Mouse (Mus musculus) lung, postnatal 25 days (tissue): ENCODE results near the gene Mnd1.

Experiments
- DNase-seq: peaks from one replicate; pipeline ENCODE4 v3.0.0; 2022; ENCODE audit warnings: low spot score

Mnd1 gene

GRCm38 (mm10) chr3:84090982-84091381, 64.6 kb downstream of the Mnd1 start:
- DNase-seq, result peak; percentile 36

GRCm38 (mm10) chr3:84086921-84087320, 68.7 kb downstream of the Mnd1 start:
- no peak for DNase-seq

- no peak for DNase-seq
Measured at GRCm38 (mm10) chr3:84086337-84086736, 69.2 kb downstream of the Mnd1 start.

GRCm38 (mm10) chr3:84085429-84085828, 70.2 kb downstream of the Mnd1 start:
- no peak for DNase-seq

- DNase-seq, result no peak
Measured at GRCm38 (mm10) chr3:84081208-84081722, 74.3 kb downstream of the Mnd1 start.

- no peak for DNase-seq
Measured at GRCm38 (mm10) chr3:84080074-84080473, 75.5 kb downstream of the Mnd1 start.

- no peak for DNase-seq
Measured at GRCm38 (mm10) chr3:84077505-84077904, 78.1 kb downstream of the Mnd1 start.

- DNase-seq, result no peak
Measured at GRCm38 (mm10) chr3:84076543-84077332, 78.8 kb downstream of the Mnd1 start.

GRCm38 (mm10) chr3:84075516-84075915, 80.1 kb downstream of the Mnd1 start:
- DNase-seq, result peak; percentile 20

- no peak for DNase-seq
Measured at GRCm38 (mm10) chr3:84074777-84075176, 80.8 kb downstream of the Mnd1 start.

GRCm38 (mm10) chr3:84071641-84072040, 83.9 kb downstream of the Mnd1 start:
- DNase-seq, result no peak

GRCm38 (mm10) chr3:84070811-84071210, 84.8 kb downstream of the Mnd1 start:
- DNase-seq, result no peak

- DNase-seq, result peak; percentile 32
Measured at GRCm38 (mm10) chr3:84068831-84069709, 86.5 kb downstream of the Mnd1 start.

- DNase-seq, result no peak
Measured at GRCm38 (mm10) chr3:84065825-84066224, 89.8 kb downstream of the Mnd1 start.

- DNase-seq, result no peak
Measured at GRCm38 (mm10) chr3:84063369-84063914, 92.1 kb downstream of the Mnd1 start.

- no peak for DNase-seq
Measured at GRCm38 (mm10) chr3:84061523-84062453, 93.8 kb downstream of the Mnd1 start.

- no peak for DNase-seq
Measured at GRCm38 (mm10) chr3:84060946-84061345, 94.6 kb downstream of the Mnd1 start.

GRCm38 (mm10) chr3:84060128-84060527, 95.5 kb downstream of the Mnd1 start:
- no peak for DNase-seq

- DNase-seq, result no peak
Measured at GRCm38 (mm10) chr3:84059676-84060075, 95.9 kb downstream of the Mnd1 start.

GRCm38 (mm10) chr3:84059261-84059660, 96.3 kb downstream of the Mnd1 start:
- no peak for DNase-seq

GRCm38 (mm10) chr3:84048729-84049175, 106.8 kb downstream of the Mnd1 start:
- peak; percentile 33 for DNase-seq
